Mouse (Mus musculus) liver, embryonic 15.5 days (tissue): Measurements from ENCODE around the gene Pvr. TPM values are rescaled to one million over a fixed set of nuclear protein-coding genes. Genes with fewer than 3 reads are reported as not detected.
A peak's percentile ranks its signal among the peaks of the same experiment; 100 is the strongest.

Experiments used
- ATAC-seq: fragments of 200-750 bp; cut with Nextera tagmentation; 2 replicates; pipeline ENCODE4 v1.8.0; 2017; ENCODE audit warnings: moderate number of reproducible peaks, mild to moderate bottlenecking, moderate library complexity; ENCODE audit not compliant: insufficient read depth
- H3K27ac ChIP-seq: fragments of 300-500 bp; sonication (generic); replicated peaks from 2 replicates; pipeline ENCODE4 v1.5.1; 2015; ENCODE audit warnings: mild to moderate bottlenecking, inconsistent platforms
- H3K27me3 ChIP-seq: fragments of 300-500 bp; sonication (generic); 2 replicates; pipeline ENCODE4 v1.6.1; 2015; ENCODE audit warnings: mild to moderate bottlenecking, inconsistent platforms
- H3K36me3 ChIP-seq: fragments of 300-500 bp; sonication (generic); replicated peaks from 2 replicates; pipeline ENCODE4 v1.6.1; 2015; ENCODE audit warnings: moderate library complexity, mild to moderate bottlenecking, inconsistent platforms
- H3K4me1 ChIP-seq: fragments of 300-500 bp; sonication (generic); replicated peaks from 2 replicates; pipeline ENCODE4 v1.6.1; 2015; ENCODE audit warnings: inconsistent platforms
- H3K4me2 ChIP-seq: fragments of 300-500 bp; sonication (generic); 2 replicates; pipeline ENCODE4 v1.6.1; 2015; ENCODE audit warnings: moderate library complexity, mild to moderate bottlenecking, inconsistent platforms
- H3K4me3 ChIP-seq: fragments of 300-500 bp; sonication (generic); replicated peaks from 2 replicates; pipeline ENCODE4 v1.5.1; 2015; ENCODE audit warnings: mild to moderate bottlenecking, inconsistent platforms
- H3K9ac ChIP-seq: fragments of 300-500 bp; sonication (generic); 2 replicates; pipeline ENCODE4 v1.6.1; 2015; ENCODE audit warnings: moderate library complexity, mild to moderate bottlenecking, inconsistent platforms
- H3K9me3 ChIP-seq: fragments of 300-500 bp; sonication (generic); replicated peaks from 2 replicates; pipeline ENCODE4 v1.6.1; 2016; ENCODE audit warnings: inconsistent platforms
- WGBS: fragments of 180-500 bp; shearing (Covaris S2); methylation state at CpG from one replicate; pipeline ENCODE4 v1.1.7; 2015; ENCODE audit warnings: mixed read lengths; ENCODE audit not compliant: insufficient replicate concordance; 5-methylcytosine and 5-hydroxymethylcytosine counted together
- polyA plus RNA-seq: library from polyadenylated mRNA; unstranded; fragments of >200 nt; fragmentation: Nextera tagmentation; extraction: Ambion mirVana; gene quantifications from 2 replicates; pipeline ENCODE4 v1.2.1, GENCODE M21; 2015

Gene Pvr
- polyA plus RNA-seq, 1 experiment from 2014 or later = 2.8 TPM

DNA sequence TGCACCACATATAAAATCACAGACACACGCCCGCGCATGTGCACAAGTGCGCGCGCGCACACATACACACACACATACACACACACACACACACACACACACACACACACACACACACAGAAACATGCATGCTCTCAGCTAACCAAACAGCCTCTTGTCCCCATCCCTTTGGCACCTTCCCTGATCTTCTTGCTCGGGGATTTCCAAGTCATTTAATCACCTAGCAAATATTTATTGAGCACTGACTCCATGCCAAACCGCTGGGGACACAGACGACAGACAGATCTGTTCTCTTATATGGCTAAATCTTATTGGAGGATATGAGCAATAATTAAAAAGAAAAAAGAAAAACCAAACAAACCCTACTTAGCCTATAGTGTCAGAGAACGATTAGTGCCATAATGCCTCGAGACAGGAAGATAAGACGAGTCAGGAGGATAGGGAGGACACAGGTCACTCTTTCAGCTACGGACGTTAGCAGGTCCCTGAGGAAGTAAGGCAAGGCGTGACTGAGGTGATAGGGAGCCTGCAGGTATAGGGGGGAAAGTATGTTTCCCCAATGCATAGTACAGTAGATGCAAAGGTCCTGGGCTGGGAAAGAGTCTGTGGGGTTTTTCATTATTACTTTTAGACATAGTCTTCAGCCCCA lies 53.1 kb downstream of the Pvr start:
- Histone ChIP-seq H3K36me3 (no peaks in the 10 kb centered on the region), H3K4me3 (no peak overlapping the region), H3K27me3 (no peaks in the 10 kb centered on the region), H3K27ac (no peak overlapping the region), H3K4me1 (peaks cover 14% of the 10 kb centered on the region), H3K9me3 (no peaks in the 10 kb centered on the region), H3K9ac (no peak overlapping the region), H3K4me2 (no peak overlapping the region)
- 76% methylated on average over 16 of the region's 16 CpGs for WGBS
- ATAC-seq = no peak

DNA sequence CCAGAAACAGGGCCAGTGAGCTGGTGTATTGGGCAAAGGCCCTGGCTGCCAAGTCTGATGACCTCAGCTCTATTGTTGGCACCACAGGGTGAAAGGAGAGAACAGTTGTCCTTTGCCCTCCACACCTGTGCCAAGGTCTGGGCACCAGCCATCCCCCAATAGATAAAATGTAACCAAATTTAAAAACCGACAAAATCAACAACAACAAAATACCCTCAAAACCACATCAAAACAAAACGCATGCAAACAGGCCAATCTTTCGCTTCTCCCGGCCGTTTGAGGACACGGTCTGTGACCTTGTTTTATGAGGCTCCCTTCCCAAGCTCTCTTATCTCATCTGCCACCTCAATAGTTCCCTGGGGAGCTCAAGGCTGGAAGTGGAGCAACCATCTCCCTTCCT lies 54.5 kb downstream of the Pvr start:
- ATAC-seq = no peak
- WGBS = 59% methylated on average over 6 of the region's 6 CpGs
- Histone ChIP-seq H3K27ac (0 out of 2 replicates have a peak overlapping the region, but pooled peaks have one; percentile 39), H3K9me3 (no peaks in the 10 kb centered on the region), H3K36me3 (no peaks in the 10 kb centered on the region), H3K4me1 (peaks cover 7% of the 10 kb centered on the region), H3K4me2 (no peak overlapping the region), H3K4me3 (no peak overlapping the region), H3K27me3 (no peaks in the 10 kb centered on the region), H3K9ac (no peak overlapping the region)

DNA sequence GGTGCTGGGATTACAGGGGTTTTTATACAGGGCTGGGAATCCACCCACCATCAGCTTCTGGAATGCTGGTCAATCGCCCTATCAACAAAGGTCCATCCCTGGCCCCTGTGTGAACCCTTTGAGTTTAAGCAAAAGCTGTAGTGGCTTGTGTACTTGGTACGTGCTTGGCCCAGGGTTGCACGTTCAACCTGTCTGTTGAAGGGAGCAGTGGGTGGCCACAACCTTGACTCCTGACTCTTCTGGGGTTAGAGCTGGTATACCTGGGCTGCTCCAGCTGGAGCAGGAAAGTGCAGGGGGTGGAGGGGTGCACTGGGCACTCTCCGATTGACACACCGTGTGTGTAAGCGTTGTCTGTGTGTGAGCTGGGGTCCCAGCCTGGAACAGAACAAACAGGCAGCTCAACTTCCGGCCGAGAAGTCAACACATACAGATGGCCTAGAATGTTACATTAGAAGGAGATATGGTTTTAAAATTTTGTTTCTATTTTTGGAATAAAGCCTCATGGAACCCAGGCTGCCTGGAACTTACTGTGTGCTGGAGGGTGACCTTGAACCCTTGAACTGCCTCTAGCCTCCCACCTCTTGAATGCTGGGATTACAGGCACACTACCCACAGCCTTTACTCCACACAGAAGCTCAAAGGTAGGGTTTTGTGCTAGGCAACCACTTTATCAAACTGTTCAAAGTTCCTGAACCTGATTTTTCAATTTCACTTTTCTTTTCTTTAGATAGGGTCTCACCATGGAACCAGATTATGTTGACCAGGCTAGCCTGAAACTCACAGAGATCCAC lies 55.5 kb downstream of the Pvr start:
- H3K4me3 ChIP-seq = no peak overlapping the region
- 60% methylated on average over 8 of the region's 8 CpGs for WGBS

DNA sequence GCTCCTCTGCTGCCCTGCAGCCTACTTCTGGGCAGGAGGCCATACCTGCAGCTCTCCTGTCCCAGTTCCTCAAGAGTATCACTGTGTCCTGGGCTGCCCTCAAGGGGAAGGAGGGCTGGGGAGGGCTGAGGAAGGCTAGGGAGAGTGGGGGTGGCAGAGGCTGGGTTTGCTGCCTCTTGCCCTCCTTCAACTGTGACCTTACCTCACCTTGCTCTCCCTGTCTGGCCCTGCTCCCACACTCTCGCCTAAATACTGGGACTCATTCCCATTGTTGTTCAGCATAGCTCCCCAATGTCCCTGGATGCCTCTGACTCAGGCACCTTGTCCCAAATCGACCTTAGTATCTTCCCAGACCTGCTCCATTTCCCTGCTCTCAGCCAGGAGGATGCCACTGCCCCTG lies 56.7 kb downstream of the Pvr start:
- no peak overlapping the region for H3K27ac ChIP-seq
- WGBS = 32% methylated on average over 2 of the region's 2 CpGs
- no peak overlapping the region for H3K4me3 ChIP-seq
- H3K36me3 ChIP-seq = no peaks in the 10 kb centered on the region
- H3K9ac ChIP-seq = no peak overlapping the region
- no peaks in the 10 kb centered on the region for H3K27me3 ChIP-seq
- no peaks in the 10 kb centered on the region for H3K9me3 ChIP-seq
- ATAC-seq = no peak
- H3K4me1 ChIP-seq = peaks cover 5% of the 10 kb centered on the region
- H3K4me2 ChIP-seq = no peak overlapping the region

More for the DNA sequence above, 55.5 kb downstream of the Pvr start:
- no peak overlapping the region for H3K4me2 ChIP-seq
- H3K36me3 ChIP-seq = no peaks in the 10 kb centered on the region
- no peaks in the 10 kb centered on the region for H3K27me3 ChIP-seq
- no peaks in the 10 kb centered on the region for H3K9me3 ChIP-seq
- peaks cover 5% of the 10 kb centered on the region for H3K4me1 ChIP-seq
- H3K27ac ChIP-seq = peak overlapping the region; percentile 39; the same call in 1 of the 2 replicates
- ATAC-seq = peak; percentile 85
- no peak overlapping the region for H3K9ac ChIP-seq

DNA sequence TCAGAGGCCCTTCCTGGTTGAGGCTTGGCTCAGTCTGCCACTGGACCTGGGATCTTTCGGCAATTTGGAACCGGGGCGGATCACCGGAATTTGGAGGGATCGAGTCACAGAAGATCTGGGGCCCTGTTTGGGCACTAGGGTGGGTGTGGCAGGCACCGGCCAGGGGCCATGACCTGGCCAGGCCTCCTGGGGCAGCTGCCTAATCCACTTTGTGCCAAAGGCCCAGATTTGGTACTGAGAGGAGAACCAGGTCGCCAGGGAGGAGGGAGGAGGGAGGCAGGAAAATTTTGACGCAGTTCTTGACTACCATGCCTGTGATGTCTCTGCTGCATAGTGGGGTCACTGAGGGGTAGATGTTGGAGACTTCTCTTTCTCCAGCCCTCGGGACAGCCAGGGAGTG lies 59.8 kb downstream of the Pvr start, which contains the start of gene Ceacam16:
Ceacam16 (minus strand) TSS at position 101 of the 400 bp plus-strand sequence.
- no peaks in the 10 kb centered on the region for H3K9me3 ChIP-seq
- H3K4me3 ChIP-seq = no peak within 1 kb of the TSS
- no peaks in the 10 kb centered on the region for H3K36me3 ChIP-seq
- 62% methylated on average over 9 of the region's 9 CpGs for WGBS
- H3K27ac ChIP-seq = no peak within 1 kb of the TSS
- no peak within 1 kb of the TSS for H3K4me2 ChIP-seq
- no peak for ATAC-seq
- no peaks in the 10 kb centered on the region for H3K27me3 ChIP-seq
- peaks cover 2% of the 10 kb centered on the region for H3K4me1 ChIP-seq
- H3K9ac ChIP-seq = no peak within 1 kb of the TSS

DNA sequence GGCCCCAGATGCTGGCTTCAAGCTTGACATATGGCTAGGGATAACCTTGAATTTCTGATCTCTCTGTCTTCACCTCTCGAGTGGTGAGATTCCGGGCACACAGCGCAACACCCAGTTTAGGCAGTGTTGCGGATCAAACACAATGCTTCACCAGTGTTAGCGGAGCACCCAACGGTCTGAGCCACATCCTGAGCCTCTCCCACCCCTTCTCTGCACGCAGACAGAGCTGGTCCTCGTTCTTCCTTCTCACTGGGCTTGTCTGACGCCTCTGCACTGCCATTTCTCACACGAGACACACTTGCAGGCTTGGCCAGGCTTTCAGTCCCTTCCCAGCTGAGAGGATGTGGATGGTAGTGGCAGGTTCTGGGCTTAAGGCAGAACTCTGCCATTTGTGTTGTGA lies 61.2 kb downstream of the Pvr start:
- H3K4me2 ChIP-seq = no peak overlapping the region
- no peak for ATAC-seq
- 53% methylated on average over 10 of the region's 10 CpGs for WGBS
- no peak overlapping the region for H3K4me3 ChIP-seq
- no peaks in the 10 kb centered on the region for H3K4me1 ChIP-seq
- no peaks in the 10 kb centered on the region for H3K9me3 ChIP-seq
- no peak overlapping the region for H3K27ac ChIP-seq
- no peaks in the 10 kb centered on the region for H3K27me3 ChIP-seq
- no peaks in the 10 kb centered on the region for H3K36me3 ChIP-seq
- no peak overlapping the region for H3K9ac ChIP-seq

DNA sequence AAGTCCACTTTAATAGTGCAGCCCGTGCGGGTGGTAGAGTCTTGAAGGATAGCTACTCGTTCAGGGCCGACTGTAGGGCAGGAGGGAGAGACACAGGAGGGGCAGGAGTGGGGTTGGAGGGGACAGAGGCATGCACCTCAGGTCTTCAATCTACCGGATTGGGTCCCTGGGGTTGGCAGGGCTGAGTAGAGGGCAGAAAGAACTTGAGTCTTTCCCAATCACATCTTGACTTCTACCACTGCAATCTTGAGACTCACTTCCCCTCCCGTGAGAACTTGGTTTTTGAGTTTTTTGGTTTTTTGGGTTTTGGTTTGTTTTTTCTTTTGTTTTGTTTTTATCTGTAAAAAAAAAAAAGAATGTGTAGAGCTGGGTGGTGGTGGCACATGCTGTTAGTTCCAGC lies 64.7 kb downstream of the Pvr start:
- H3K9me3 ChIP-seq = no peaks in the 10 kb centered on the region
- H3K4me3 ChIP-seq = no peak overlapping the region
- ATAC-seq = no peak
- no peak overlapping the region for H3K4me2 ChIP-seq
- peaks cover 19% of the 10 kb centered on the region for H3K27me3 ChIP-seq
- WGBS = 58% methylated on average over 6 of the region's 6 CpGs
- H3K4me1 ChIP-seq = no peaks in the 10 kb centered on the region
- no peak overlapping the region for H3K9ac ChIP-seq
- no peaks in the 10 kb centered on the region for H3K36me3 ChIP-seq
- H3K27ac ChIP-seq = no peak overlapping the region

DNA sequence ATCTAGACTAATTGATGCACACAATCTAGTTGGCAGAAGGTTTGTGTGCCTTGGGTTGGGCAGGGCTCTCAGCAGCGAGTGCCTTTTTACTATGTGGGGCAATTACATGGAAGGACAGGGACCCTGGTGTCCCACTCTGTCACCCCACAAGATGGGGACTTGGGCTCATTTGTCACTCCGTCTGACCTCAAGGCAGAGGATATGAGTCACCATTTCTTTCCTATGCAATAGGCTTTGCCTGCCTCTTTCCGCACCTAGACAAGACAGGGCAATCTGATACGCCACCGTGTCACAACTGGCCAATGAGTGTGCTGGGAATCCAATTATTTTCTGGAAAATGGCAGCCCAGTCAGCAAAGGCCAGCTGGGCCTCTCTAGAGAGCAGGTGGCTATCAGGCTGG lies 65.3 kb downstream of the Pvr start:
- peaks cover 22% of the 10 kb centered on the region for H3K27me3 ChIP-seq
- WGBS = 52% methylated on average over 5 of the region's 5 CpGs
- no peak overlapping the region for H3K4me2 ChIP-seq
- no peak overlapping the region for H3K27ac ChIP-seq
- no peak overlapping the region for H3K4me3 ChIP-seq
- ATAC-seq = no peak
- H3K9me3 ChIP-seq = no peaks in the 10 kb centered on the region
- H3K4me1 ChIP-seq = no peaks in the 10 kb centered on the region
- H3K36me3 ChIP-seq = no peaks in the 10 kb centered on the region
- no peak overlapping the region for H3K9ac ChIP-seq

Other genes starting within 250 kb of the Pvr start
- gene Apoc2, start 243.2 kb downstream of the Pvr start, polyA plus RNA-seq = 1,160 and 1,332 TPM in 2 replicates
- gene Gm44805, start 239.7 kb downstream of the Pvr start, polyA plus RNA-seq = 22.2 and 29.1 TPM in 2 replicates
- gene Apoc4, start 239.7 kb downstream of the Pvr start, polyA plus RNA-seq = 273 and 372 TPM in 2 replicates
- 609 and 611 TPM in 2 replicates for gene Apoc1, start 228.5 kb downstream of the Pvr start, polyA plus RNA-seq
- gene Apoe, start 222.0 kb downstream of the Pvr start, polyA plus RNA-seq = 2,704 and 3,478 TPM in 2 replicates
- 87.2 and 91.8 TPM in 2 replicates for gene Tomm40, start 205.7 kb downstream of the Pvr start, polyA plus RNA-seq
- 15.2 and 19.5 TPM in 2 replicates for gene Nectin2, start 170.7 kb downstream of the Pvr start, polyA plus RNA-seq
- gene Bcam, start 150.1 kb downstream of the Pvr start, polyA plus RNA-seq = 10.3 and 11.3 TPM in 2 replicates
- gene Cblc, start 124.4 kb downstream of the Pvr start, polyA plus RNA-seq = 3.5 and 3.8 TPM in 2 replicates
- 4.7 and 5.3 TPM in 2 replicates for gene Bcl3, start 98.4 kb downstream of the Pvr start, polyA plus RNA-seq
- not detected in 2 replicates for gene Gm19345, start 69.2 kb downstream of the Pvr start, polyA plus RNA-seq
- gene Ceacam16, start 59.9 kb downstream of the Pvr start, polyA plus RNA-seq = not detected in 2 replicates
- not detected in 2 replicates for gene Ceacam19, start 33.2 kb downstream of the Pvr start, polyA plus RNA-seq
- gene Igsf23, start 29.6 kb upstream of the Pvr start, polyA plus RNA-seq = 0.17 and 0.23 TPM in 2 replicates
- not detected in 2 replicates for gene Ceacam20, start 44.3 kb upstream of the Pvr start, polyA plus RNA-seq
- gene Nlrp9b, start 70.3 kb upstream of the Pvr start, polyA plus RNA-seq = not detected in 2 replicates
- not detected in 2 replicates for gene Vmn1r91, start 178.5 kb upstream of the Pvr start, polyA plus RNA-seq
- not detected in 2 replicates for gene Gm16442, start 201.4 kb upstream of the Pvr start, polyA plus RNA-seq
- gene Vmn1r93, start 217.9 kb upstream of the Pvr start, polyA plus RNA-seq = not detected in 2 replicates
- not detected in 2 replicates for gene Vmn1r94, start 247.2 kb upstream of the Pvr start, polyA plus RNA-seq